Mouse (Mus musculus): ENCODE data around the gene Ankrd13b.

The Ankrd13b gene

GRCm38 (mm10) chr11:77463101-77463445 lies 26.4 kb downstream of the Ankrd13b start:
- DNase-seq (ENCODE audit: extremely low read depth, low read depth, low spot score), result no peak

DNA sequence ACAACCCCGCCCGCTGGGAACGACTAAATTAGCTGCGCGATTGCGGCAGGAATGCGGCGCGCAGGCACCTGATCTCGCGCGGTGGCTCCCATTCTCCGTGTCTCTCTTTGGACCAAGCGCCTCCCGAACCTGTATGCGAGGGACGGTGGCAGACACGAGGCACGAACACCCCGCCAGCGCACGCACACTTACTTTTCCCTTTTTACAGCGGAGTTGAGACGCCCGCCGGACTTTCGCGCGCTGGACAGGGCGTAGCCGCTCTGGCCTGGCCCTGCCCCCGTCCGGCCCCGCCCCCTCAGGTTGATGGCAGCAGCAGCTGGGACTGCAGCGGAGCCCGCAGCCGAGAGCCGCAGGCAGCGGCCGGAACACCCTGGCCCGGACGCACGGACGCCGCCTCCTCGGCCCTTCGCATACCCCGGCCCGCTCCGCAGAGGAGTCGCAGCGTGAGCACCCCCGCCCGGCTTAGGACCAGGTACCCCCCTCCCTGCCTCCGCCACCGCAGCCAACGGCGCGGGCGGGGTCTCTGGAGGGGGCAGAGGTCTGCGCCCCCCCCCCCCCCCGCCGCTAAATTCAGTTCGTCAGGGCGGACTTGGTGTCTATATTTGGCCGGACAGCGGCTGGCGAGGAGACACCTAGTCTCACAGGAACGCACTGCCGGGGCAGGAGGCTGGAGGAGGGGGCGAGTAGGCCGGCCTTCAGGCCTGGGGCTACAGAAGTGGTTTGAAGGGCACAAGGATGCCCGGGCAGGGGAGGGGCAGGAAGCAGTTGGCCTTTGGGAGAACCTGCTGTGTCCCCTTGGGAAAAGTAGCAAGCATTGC lies 27.0 kb downstream of the Ankrd13b start, which contains the start of gene Coro6:
Coro6 (plus strand) TSS at position 129 of the 818 bp plus-strand sequence.
- DNase-seq (ENCODE audit: extremely low read depth, low read depth, low spot score), result no peak

DNA sequence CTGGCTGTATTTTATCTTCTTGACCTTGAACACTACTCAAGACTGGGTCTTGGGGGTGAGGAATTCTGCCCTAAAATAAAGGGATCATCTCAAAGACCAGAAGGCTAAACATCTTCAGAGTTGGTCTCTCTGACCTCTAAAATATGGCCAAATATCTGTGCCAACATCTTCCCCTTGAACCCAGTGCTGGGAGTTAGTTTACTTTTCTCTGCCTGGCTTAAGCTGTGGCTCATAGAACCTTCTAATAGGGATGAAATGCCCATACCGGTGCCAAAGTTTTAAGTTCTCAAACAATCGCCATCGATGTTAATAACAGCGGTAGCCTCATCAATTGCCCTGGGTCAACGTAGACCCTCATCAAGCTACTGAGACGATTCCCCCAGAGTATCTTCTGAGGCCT lies 27.6 kb downstream of the Ankrd13b start:
- DNase-seq (ENCODE audit: extremely low read depth, low read depth, low spot score), result no peak

DNA sequence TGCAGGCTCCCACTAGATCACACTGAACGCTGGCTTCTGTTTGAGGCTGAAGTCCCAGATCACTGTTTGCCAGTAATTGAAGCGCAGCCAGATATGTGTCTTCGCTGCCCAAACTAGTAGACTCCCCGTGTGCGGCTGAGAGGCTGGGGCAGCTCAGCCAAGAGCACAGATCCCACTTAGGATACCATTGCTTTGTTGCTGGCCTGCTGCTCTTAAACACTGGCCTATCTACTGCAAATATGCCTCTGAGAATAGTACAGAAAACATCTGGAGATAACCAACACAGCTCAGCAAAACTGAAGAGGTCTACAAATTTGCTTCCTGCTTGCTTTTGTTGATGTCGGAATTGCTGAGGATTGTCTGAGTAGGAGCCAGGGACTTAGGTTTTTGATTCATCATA lies 32.6 kb downstream of the Ankrd13b start:
- no peak for DNase-seq (ENCODE audit: extremely low read depth, low read depth, low spot score)

- DNase-seq (ENCODE audit: extremely low read depth, low read depth, low spot score), result no peak
Measured at GRCm38 (mm10) chr11:77455770-77456510, 33.5 kb downstream of the Ankrd13b start.

- DNase-seq (ENCODE audit: extremely low read depth, low read depth, low spot score), result no peak
Measured at GRCm38 (mm10) chr11:77453388-77453787, 36.1 kb downstream of the Ankrd13b start.

- DNase-seq (ENCODE audit: extremely low read depth, low read depth, low spot score), result no peak
Measured at GRCm38 (mm10) chr11:77451670-77452069, 37.8 kb downstream of the Ankrd13b start.

- DNase-seq (ENCODE audit: extremely low read depth, low read depth, low spot score), result no peak
Measured at GRCm38 (mm10) chr11:77449224-77449623, 40.3 kb downstream of the Ankrd13b start.

DNA sequence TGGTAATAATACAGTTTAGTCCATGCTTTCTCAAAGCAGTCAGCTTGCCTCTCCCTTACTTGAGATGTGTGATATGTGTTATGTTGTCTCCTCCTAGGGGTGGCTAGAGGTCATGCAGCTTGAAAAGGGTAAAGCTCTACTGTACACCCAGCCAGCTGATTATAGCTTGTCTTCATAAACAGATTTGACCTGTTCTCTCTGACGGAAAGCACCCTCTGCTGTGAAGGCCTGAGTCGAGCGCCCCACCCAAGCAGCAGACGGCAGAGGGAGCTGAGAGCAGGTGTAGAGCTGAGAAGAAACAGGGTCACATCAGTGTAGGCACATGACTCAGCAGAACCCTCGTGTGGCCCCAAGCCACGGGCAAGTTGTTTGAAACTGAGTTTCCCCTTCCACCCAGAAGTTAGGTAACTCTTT lies 42.8 kb downstream of the Ankrd13b start:
- no peak for DNase-seq (ENCODE audit: extremely low read depth, low read depth, low spot score)

- DNase-seq (ENCODE audit: extremely low read depth, low read depth, low spot score), result peak; percentile 25
Measured at GRCm38 (mm10) chr11:77444939-77445338, 44.5 kb downstream of the Ankrd13b start.

DNA sequence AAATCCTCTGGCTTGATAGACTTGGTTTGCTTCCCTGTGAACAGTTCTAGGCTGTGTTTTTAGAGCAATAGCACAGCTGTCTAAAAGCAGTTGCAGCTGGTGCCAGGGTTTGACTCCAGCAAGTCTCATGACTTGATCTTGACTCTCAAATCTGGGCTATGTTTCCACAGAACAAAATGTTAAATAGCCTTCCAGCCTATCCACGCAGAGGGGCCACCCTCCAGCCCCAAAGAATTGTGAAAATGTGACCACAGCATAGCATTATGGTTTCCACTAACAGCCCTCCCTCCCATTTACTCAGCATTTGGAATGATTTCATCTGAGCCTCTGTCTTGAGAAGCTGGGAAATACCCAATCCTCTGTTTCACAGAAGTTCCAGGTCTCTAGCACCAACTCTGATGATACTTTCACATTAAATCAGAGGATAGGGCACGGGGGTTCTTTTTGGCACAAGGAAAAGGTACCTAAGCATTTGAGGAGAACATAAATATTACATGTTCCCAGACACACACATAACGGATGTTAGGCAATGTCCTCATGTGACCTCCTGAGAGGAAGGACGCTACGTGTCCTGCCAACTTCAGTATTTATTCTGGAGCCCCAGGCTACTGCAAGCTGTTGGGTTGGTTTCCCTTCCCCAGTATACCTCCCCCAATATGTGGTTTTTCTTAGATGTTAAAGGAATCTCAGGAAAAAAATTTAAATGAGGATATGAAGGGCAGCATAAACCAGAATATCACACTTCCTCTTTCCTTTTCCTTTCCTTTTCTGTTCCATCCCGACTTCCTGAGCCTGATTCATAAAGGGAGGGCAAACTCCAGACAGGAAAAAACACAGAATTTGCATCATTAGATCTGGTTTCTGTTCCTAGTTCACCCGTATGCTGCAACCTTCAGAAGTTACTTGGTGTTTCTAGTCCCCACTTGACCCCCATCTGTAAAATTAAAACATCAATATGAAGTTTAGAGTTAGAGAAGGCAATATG lies 47.0 kb downstream of the Ankrd13b start:
- DNase-seq (ENCODE audit: extremely low read depth, low read depth, low spot score), result peak; percentile 25

GRCm38 (mm10) chr11:77441020-77441419 lies 48.5 kb downstream of the Ankrd13b start:
- no peak for DNase-seq (ENCODE audit: extremely low read depth, low read depth, low spot score)

GRCm38 (mm10) chr11:77440081-77440480 lies 49.4 kb downstream of the Ankrd13b start:
- DNase-seq (ENCODE audit: extremely low read depth, low read depth, low spot score), result no peak

DNA sequence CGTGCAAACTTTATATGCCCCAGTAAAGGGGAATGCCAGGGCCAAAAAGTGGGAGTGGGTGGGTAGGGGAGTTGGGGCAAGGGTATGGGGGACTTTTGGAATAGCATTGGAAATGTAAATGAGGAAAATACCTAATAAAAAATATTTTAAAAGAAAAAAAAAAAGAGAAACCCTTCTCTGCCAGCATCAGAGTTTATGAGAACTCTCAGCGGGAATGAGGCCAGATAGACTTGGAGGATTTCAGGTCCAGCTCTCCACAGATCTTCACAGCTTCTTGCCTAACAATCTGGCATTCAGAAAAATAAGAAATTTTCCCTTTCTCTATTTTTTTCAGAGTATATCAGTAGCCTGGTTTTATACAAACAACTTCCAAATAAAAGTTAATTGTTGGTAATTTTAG lies 52.5 kb downstream of the Ankrd13b start:
- DNase-seq (ENCODE audit: extremely low read depth, low read depth, low spot score), result no peak

DNA sequence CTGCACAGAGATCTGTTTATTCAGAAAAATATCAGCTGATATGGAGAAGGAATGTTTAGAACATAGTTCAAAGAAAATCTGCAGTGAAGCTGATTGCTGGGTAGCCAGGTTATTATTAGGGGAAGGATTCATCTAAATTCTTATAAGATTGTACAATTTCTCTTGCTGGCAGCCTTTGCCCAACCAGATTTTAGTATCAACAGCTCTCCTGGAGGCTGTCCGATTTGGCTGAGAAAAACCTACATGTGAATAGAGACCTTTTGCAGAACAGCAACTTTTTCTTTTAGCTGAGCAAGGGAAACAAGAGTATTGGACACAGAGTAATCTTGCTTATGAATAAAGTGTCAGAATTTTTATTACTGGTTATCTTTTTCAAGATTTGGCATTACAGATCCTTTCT lies 61.0 kb downstream of the Ankrd13b start:
- no peak for DNase-seq (ENCODE audit: extremely low read depth, low read depth, low spot score)

DNA sequence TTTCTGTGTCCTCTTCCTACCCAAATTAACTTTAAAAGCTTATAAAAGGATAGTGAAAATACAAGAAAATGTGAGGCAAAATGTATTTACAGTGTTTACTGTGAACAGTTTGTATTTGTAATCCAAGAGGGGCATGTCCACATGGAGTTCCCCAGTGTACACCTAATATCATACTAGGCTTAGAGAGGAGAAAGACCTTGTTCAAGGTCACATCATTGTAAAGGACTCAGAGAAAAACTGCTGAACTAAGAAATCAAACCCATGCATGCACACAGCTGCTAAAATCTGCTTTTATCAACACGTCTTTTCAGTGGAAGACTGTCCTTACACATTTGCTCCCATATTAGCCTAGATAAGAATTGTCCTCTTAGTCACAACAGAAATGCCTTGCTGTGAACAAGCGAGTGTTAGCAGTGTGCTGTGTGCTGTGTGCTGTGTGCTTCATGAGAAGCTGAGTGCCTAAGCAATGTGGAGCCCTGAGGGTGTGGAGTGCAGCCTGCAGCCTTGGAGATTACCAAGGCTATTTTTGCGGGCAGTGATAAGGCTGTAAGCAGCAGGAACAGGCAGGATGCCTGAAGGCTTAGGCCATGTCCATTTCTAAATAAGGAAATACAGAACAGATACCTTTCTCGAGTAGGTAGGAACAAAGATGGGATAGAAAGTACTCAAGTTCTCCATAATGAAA lies 66.2 kb downstream of the Ankrd13b start:
- no peak for DNase-seq (ENCODE audit: extremely low read depth, low read depth, low spot score)

Measured in fat pad, adult 2 months (tissue).